Mouse (Mus musculus) lung, adult 2 months (tissue): ENCODE results near the gene Nup133. TPM values are rescaled to one million over a fixed set of nuclear protein-coding genes. Genes with fewer than 3 reads are reported as not detected.
"Not testable (repeated sequence)": the region's sequence is repeated elsewhere in the genome, so short reads cannot be mapped to it uniquely, and the experiment has no call there.

ENCODE experiments used
- DNase-seq: peaks from one replicate; pipeline ENCODE4 v3.0.0; 2022
- H3K4me1 ChIP-seq: fragments of 200-500 bp; 2 replicates; pipeline ENCODE4 v1.6.1; 2011; ENCODE audit warnings: low read length; ENCODE audit not compliant: control insufficient read depth, insufficient read depth
- H3K4me3 ChIP-seq: fragments of 200-500 bp; replicated peaks from 2 replicates; pipeline ENCODE3; 2011; ENCODE audit warnings: low read depth, mild to moderate bottlenecking, control low read depth, low read length; ENCODE audit errors: extremely low read depth
- CTCF ChIP-seq: fragments of 200-500 bp; IDR thresholded peaks from 2 replicates; pipeline ENCODE4 v1.5.1; 2011; ENCODE audit warnings: mild to moderate bottlenecking, low read length, control low read depth; ENCODE audit not compliant: insufficient read depth
- POLR2A ChIP-seq: fragments of 200-500 bp; IDR thresholded peaks from 2 replicates; pipeline ENCODE4 v1.6.1; 2011; ENCODE audit warnings: low read depth, mild to moderate bottlenecking, control low read depth, low read length, borderline replicate concordance; ENCODE audit errors: extremely low read depth
- WGBS: fragments of 180-500 bp; shearing (Covaris S2); methylation state at CpG from one replicate; pipeline ENCODE4 v1.1.7; 2018; 5-methylcytosine and 5-hydroxymethylcytosine counted together
- polyA plus RNA-seq: library from polyadenylated mRNA; depleted of rRNA; stranded (reverse); fragments of >200 nt; gene quantifications from 2 replicates; pipeline ENCODE4 v1.2.3, GENCODE M21; 2012

The Nup133 gene
- polyA plus RNA-seq, 1 experiment, result 10.8 TPM

DNA sequence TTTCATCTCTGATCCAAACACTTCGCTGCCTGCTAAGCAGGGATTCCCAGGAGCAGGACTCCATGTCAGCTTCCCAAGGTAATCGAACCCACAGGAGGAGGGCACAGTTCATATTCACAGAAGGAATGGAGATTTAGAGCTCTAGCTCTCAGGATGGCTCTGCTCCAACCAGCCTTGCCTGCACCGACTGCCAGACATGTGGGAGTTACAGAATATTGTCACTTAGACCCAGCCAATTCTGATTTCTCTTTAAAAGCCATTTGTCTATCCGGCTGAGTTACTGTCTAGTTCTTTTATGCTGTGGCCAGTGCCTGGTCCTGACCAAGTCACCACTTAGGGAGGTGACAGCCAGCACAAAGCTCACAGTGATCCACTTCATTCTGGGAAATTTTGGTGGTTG, 32.6 kb upstream of the Nup133 start:
- H3K4me1 ChIP-seq, result no peaks in the 10 kb centered on the region; the same call in none of the 2 replicates
- DNase-seq, result no peak
- 45% methylated on average over 4 of the region's 4 CpGs for WGBS
- TF ChIP-seq POLR2A (no peak), CTCF (no peak)
- H3K4me3 ChIP-seq, result no peak overlapping the region

GRCm38 (mm10) chr8:123980239-123980638, 31.2 kb upstream of the Nup133 start:
- no peaks in the 10 kb centered on the region; the same call in none of the 2 replicates for H3K4me1 ChIP-seq
- TF ChIP-seq CTCF, result no peak
- WGBS, result 70% methylated on average over 4 of the region's 4 CpGs
- no peak overlapping the region for H3K4me3 ChIP-seq
- no peak for DNase-seq

DNA sequence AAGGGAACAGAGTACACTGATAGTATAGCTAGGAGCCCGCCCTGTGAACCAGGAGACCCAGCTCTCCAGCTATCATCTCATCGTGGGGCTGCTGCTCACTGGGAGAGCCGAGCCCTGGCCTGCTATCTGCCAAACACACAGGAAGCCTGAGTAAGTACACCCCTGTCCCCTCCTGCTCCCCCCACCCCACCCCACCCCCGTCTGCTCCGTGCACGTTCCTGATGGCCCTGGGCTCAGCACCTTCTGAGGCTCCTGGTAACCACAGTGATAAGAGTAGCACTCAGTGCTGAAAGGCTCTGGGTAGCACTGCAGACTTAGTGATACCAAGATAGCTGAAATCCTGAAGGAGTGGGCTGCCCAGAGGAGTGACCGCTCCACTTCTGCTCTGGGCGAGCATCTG, 29.9 kb upstream of the Nup133 start:
- no peaks in the 10 kb centered on the region; the same call in none of the 2 replicates for H3K4me1 ChIP-seq
- no peak overlapping the region for H3K4me3 ChIP-seq
- no peak for DNase-seq
- WGBS, result 68% methylated on average over 8 of the region's 8 CpGs
- TF ChIP-seq POLR2A (no peak), CTCF (no peak)

DNA sequence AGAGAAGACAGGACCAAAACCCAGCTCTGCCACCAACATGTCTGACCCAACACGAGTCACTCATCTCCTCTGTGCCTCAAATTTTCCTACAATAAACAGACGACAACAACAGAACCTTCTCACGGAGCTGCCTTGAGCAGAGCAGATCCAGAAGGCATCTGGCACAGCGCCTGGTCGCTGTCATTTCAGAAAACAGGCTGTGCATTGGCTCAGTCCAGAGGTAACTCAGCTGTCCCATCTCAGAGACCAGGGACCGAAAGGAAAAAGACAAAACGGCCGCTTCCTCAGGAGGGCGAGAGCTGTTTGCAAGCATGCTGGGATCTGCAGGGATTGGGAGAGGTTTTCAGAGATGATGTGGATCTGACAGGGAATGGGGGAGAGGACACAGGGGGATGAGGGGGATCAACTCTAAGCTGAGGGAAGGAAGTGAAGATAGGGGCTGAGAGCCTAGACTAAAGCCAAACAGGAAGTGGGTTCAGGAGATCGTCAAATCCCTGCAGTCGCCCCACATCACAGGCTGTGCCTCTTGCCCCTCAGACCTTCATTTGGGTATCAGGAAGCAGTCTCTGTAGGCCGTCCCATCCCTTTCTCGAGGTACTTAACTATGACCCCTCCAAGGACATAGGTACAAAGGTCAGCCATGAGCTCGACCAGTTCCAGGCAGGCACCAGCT, 29.2 kb upstream of the Nup133 start:
- TF ChIP-seq POLR2A (no peak), CTCF (no peak)
- DNase-seq, result no peak
- H3K4me1 ChIP-seq, result no peaks in the 10 kb centered on the region; the same call in none of the 2 replicates
- WGBS, result 47% methylated on average over 14 of the region's 14 CpGs
- H3K4me3 ChIP-seq, result no peak overlapping the region

DNA sequence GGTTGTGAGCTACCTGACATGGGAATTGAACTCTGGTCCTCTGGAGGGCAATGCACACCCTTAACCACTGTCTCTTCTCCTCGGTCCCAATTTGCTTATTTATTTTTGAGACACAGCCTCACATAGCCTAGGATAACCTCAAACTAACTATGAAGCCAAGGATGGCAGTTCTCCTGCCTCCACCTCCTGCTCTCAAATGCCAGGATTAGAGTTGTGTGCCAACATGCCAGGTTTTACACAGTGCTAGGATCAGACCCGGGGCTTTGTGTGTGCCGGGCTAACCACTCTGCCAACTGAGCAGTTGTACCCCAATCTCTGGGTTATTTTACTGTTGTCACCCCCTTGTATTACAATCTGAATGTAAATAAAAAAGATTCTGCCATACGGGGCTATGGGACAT, 28.4 kb upstream of the Nup133 start:
- WGBS, result 71% methylated on average over 4 of the region's 4 CpGs
- H3K4me3 ChIP-seq, result no peak overlapping the region
- no peaks in the 10 kb centered on the region; the same call in none of the 2 replicates for H3K4me1 ChIP-seq
- no peak for DNase-seq
- TF ChIP-seq CTCF (no peak), POLR2A (no peak)

GRCm38 (mm10) chr8:123973495-123973894, 24.4 kb upstream of the Nup133 start:
- 81% methylated on average over 1 of the region's 1 CpGs for WGBS
- TF ChIP-seq POLR2A (no peak), CTCF (no peak)
- DNase-seq, result no peak
- Histone ChIP-seq H3K4me3 (no peak overlapping the region), H3K4me1 (no peaks in the 10 kb centered on the region)

DNA sequence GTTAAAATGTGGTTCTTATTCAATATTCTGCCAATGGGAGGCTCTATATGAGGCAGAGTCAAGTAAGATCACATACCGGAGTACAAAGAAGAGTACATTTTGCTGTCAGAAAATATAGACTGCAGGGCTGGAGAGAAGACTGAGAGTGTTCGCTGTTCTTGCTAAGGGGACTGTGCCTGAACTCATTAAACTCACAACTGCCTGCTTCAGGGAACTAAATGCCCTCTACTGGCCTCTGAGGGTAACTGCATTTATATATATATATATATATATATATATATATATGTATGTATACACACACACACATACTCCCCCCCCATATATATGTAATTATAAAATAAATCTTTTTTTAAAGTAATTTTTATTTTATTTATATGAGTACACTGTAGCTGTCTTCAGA, 17.8 kb upstream of the Nup133 start:
- WGBS, result 68% methylated on average over 2 of the region's 2 CpGs
- DNase-seq, result no peak

DNA sequence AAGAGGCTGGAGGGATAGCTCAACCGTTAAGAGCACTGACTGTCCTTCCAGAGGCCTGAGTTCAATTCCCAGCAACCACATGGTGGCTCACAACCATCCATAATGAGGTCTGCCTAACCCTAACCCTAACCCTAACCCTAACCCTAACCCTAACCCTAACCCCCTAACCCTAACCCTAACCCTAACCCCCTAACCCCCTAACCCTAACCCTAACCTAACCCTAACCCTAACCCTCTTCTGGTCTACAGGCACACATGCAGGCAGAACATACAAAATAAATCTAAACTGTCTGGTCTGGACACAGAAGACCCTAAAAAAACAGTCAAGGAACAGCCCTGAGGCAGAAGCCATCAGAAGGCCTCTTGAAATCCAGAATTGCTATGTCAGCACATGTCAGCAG, 12.3 kb upstream of the Nup133 start:
- DNase-seq, result no peak
- Histone ChIP-seq H3K4me1 (no peaks in the 10 kb centered on the region), H3K4me3 (no peak overlapping the region)
- TF ChIP-seq POLR2A (no peak), CTCF (no peak)
- WGBS, result 86% methylated on average over 1 of the region's 1 CpGs

More for the DNA sequence above, 17.8 kb upstream of the Nup133 start:
- no peak overlapping the region for H3K4me3 ChIP-seq
- no peak for TF ChIP-seq POLR2A
- TF ChIP-seq CTCF, result no peak
- no peaks in the 10 kb centered on the region for H3K4me1 ChIP-seq

GRCm38 (mm10) chr8:123960556-123960955, 11.5 kb upstream of the Nup133 start:
- H3K4me1 ChIP-seq, DNase-seq, H3K4me3 ChIP-seq: not testable (repeated sequence)
- 62% methylated on average over 5 of the region's 5 CpGs for WGBS

DNA sequence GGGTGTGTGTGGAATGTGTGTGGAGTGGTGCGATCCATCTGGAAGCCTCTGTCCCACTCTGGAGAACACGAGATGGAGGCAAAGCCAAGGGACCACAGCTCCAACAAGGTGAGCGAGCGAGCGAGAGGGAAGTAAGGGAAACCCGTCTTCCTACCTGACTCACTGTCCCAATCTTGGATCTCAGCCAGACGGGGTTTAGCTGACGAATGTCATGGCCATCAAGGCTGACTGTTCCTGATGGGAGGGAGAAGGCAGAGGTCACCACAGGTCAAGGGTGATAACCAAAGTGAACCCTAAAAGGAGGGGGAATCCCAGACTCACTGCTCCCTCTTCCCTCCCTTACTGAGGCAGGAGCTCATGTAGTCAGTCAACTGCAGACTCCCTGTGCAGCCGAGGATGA, 11.0 kb upstream of the Nup133 start:
- no peak overlapping the region for H3K4me3 ChIP-seq
- WGBS, result 81% methylated on average over 9 of the region's 9 CpGs
- H3K4me1 ChIP-seq, result no peaks in the 10 kb centered on the region
- TF ChIP-seq POLR2A (no peak), CTCF (no peak)
- no peak for DNase-seq
